Mouse (Mus musculus): ENCODE data around the gene Krt27. TPM values are rescaled to one million over a fixed set of nuclear protein-coding genes. Genes with fewer than 3 reads are reported as not detected.

The Krt27 gene
- total RNA-seq (2014; rRNA removed): 1.0 TPM in 1 of 2 replicates, not detected in the other
- 0.22 and 0.28 TPM in 2 replicates for polyA plus RNA-seq (2015; fragmentation: Nextera tagmentation; extraction: Ambion mirVana)

- TF ChIP-seq CTCF (IDR thresholded peaks at IDR 0.05): no peak
- Histone ChIP-seq H3K9ac (replicated peaks; ENCODE audit: low read length, poor library complexity, severe bottlenecking) (no peak within 1 kb of the TSS), H3K4me3 (ENCODE audit: low read depth, low read length) (no peak within 1 kb of the TSS), H3K36me3 (ENCODE audit: insufficient read depth, low read length) (no peaks in the 10 kb centered on the region), H3K27me3 (ENCODE audit: insufficient read depth, low read length) (no peaks in the 10 kb centered on the region), H3K4me1 (ENCODE audit: insufficient read depth, low read length) (no peaks in the 10 kb centered on the region), H3K27ac (ENCODE audit: low read depth, low read length) (no peak within 1 kb of the TSS), H3K4me2 (ENCODE audit: low read depth, low read length, poor library complexity, severe bottlenecking) (no peak within 1 kb of the TSS), H3K9me3 (ENCODE audit: low read length) (no peaks in the 10 kb centered on the region)
- 75% methylated on average over 12 of the region's 12 CpGs for WGBS
- no peak for DNase-seq (ENCODE audit: low spot score)
- no peak for ATAC-seq (ENCODE audit: low FRiP score)
Observed at GRCm38 (mm10) chr11:99351004-99351403, at the start of gene Krt27. Krt27 (minus strand) TSS chr11:99351104.

GRCm38 (mm10) chr11:99399956-99400549, 49.1 kb upstream of the Krt27 start:
- Histone ChIP-seq H3K36me3 (ENCODE audit: insufficient read depth, low read length) (no peaks in the 10 kb centered on the region), H3K9me3 (ENCODE audit: low read length) (no peaks in the 10 kb centered on the region), H3K9ac (replicated peaks; ENCODE audit: low read length, poor library complexity, severe bottlenecking) (no peak overlapping the region), H3K4me2 (ENCODE audit: low read depth, low read length, poor library complexity, severe bottlenecking) (no peak overlapping the region), H3K27me3 (ENCODE audit: insufficient read depth, low read length) (peaks cover 10% of the 10 kb centered on the region; the same call in 1 of the 2 replicates), H3K4me1 (ENCODE audit: insufficient read depth, low read length) (no peaks in the 10 kb centered on the region), H3K27ac (ENCODE audit: low read depth, low read length) (no peak overlapping the region), H3K4me3 (ENCODE audit: low read depth, low read length) (no peak overlapping the region)
- TF ChIP-seq CTCF (IDR thresholded peaks at IDR 0.05): no peak
- no peak for DNase-seq (ENCODE audit: low spot score)
- 91% methylated on average over 13 of the region's 13 CpGs for WGBS
- no peak for ATAC-seq (ENCODE audit: low FRiP score)

GRCm38 (mm10) chr11:99398832-99399231, 47.9 kb upstream of the Krt27 start:
- H3K9me3 ChIP-seq (ENCODE audit: low read length): no peaks in the 10 kb centered on the region
- DNase-seq (ENCODE audit: low spot score): no peak
- WGBS: 43% methylated on average over 8 of the region's 8 CpGs
- no peak overlapping the region for H3K4me3 ChIP-seq (ENCODE audit: low read depth, low read length)
- no peak for TF ChIP-seq CTCF (IDR thresholded peaks at IDR 0.05)
- no peak overlapping the region for H3K27ac ChIP-seq (ENCODE audit: low read depth, low read length)
- no peaks in the 10 kb centered on the region for H3K4me1 ChIP-seq (ENCODE audit: insufficient read depth, low read length)
- no peak overlapping the region for H3K4me2 ChIP-seq (ENCODE audit: low read depth, low read length, poor library complexity, severe bottlenecking)
- ATAC-seq (ENCODE audit: low FRiP score): no peak
- H3K27me3 ChIP-seq (ENCODE audit: insufficient read depth, low read length): peaks cover 10% of the 10 kb centered on the region; the same call in 1 of the 2 replicates
- no peaks in the 10 kb centered on the region for H3K36me3 ChIP-seq (ENCODE audit: insufficient read depth, low read length)
- H3K9ac ChIP-seq (replicated peaks; ENCODE audit: low read length, poor library complexity, severe bottlenecking): no peak overlapping the region

GRCm38 (mm10) chr11:99398084-99398483, 47.2 kb upstream of the Krt27 start:
- no peak overlapping the region for H3K4me2 ChIP-seq (ENCODE audit: low read depth, low read length, poor library complexity, severe bottlenecking)
- DNase-seq (ENCODE audit: low spot score) (no peak), ATAC-seq (ENCODE audit: low FRiP score) (no peak)
- no peak overlapping the region for H3K9ac ChIP-seq (replicated peaks; ENCODE audit: low read length, poor library complexity, severe bottlenecking)
- no peak for TF ChIP-seq CTCF (IDR thresholded peaks at IDR 0.05)
- WGBS: 90% methylated on average over 3 of the region's 3 CpGs
- H3K4me3 ChIP-seq (ENCODE audit: low read depth, low read length): no peak overlapping the region
- H3K27ac ChIP-seq (ENCODE audit: low read depth, low read length): no peak overlapping the region
- H3K9me3 ChIP-seq (ENCODE audit: low read length): no peaks in the 10 kb centered on the region
- no peaks in the 10 kb centered on the region for H3K4me1 ChIP-seq (ENCODE audit: insufficient read depth, low read length)
- no peaks in the 10 kb centered on the region for H3K36me3 ChIP-seq (ENCODE audit: insufficient read depth, low read length)
- H3K27me3 ChIP-seq (ENCODE audit: insufficient read depth, low read length): peaks cover 10% of the 10 kb centered on the region; the same call in 1 of the 2 replicates

- Histone ChIP-seq H3K36me3 (ENCODE audit: insufficient read depth, low read length) (no peaks in the 10 kb centered on the region), H3K27ac (ENCODE audit: low read depth, low read length) (no peak overlapping the region), H3K4me3 (ENCODE audit: low read depth, low read length) (no peak overlapping the region), H3K9me3 (ENCODE audit: low read length) (no peaks in the 10 kb centered on the region), H3K4me1 (ENCODE audit: insufficient read depth, low read length) (no peaks in the 10 kb centered on the region), H3K9ac (replicated peaks; ENCODE audit: low read length, poor library complexity, severe bottlenecking) (no peak overlapping the region), H3K4me2 (ENCODE audit: low read depth, low read length, poor library complexity, severe bottlenecking) (no peak overlapping the region), H3K27me3 (ENCODE audit: insufficient read depth, low read length) (peaks cover 10% of the 10 kb centered on the region; the same call in 1 of the 2 replicates)
- ATAC-seq (ENCODE audit: low FRiP score) (no peak), DNase-seq (ENCODE audit: low spot score) (no peak)
- no peak for TF ChIP-seq CTCF (IDR thresholded peaks at IDR 0.05)
- 53% methylated on average over 2 of the region's 2 CpGs for WGBS
Observed at GRCm38 (mm10) chr11:99396661-99397060, 45.8 kb upstream of the Krt27 start.

- peak; percentile 29 for DNase-seq (ENCODE audit: low spot score)
- H3K36me3 ChIP-seq (ENCODE audit: insufficient read depth, low read length): no peaks in the 10 kb centered on the region
- H3K9ac ChIP-seq (replicated peaks; ENCODE audit: low read length, poor library complexity, severe bottlenecking): no peak overlapping the region
- no peak for TF ChIP-seq CTCF (IDR thresholded peaks at IDR 0.05)
- ATAC-seq (ENCODE audit: low FRiP score): no peak
- WGBS: 21% methylated on average over 3 of the region's 3 CpGs
- no peak overlapping the region for H3K27ac ChIP-seq (ENCODE audit: low read depth, low read length)
- no peak overlapping the region for H3K4me3 ChIP-seq (ENCODE audit: low read depth, low read length)
- peaks cover 10% of the 10 kb centered on the region; the same call in 1 of the 2 replicates for H3K27me3 ChIP-seq (ENCODE audit: insufficient read depth, low read length)
- no peaks in the 10 kb centered on the region for H3K9me3 ChIP-seq (ENCODE audit: low read length)
- H3K4me2 ChIP-seq (ENCODE audit: low read depth, low read length, poor library complexity, severe bottlenecking): no peak overlapping the region
- no peaks in the 10 kb centered on the region for H3K4me1 ChIP-seq (ENCODE audit: insufficient read depth, low read length)
Observed at GRCm38 (mm10) chr11:99396034-99396433, 45.1 kb upstream of the Krt27 start.
